Mouse (Mus musculus) cerebellum, adult 2 months (tissue): ENCODE data around the gene Cpn1. TPM values are rescaled to one million over a fixed set of nuclear protein-coding genes. Genes with fewer than 3 reads are reported as not detected.

Experiments
- DNase-seq, 2 experiments: peaks; one replicate each; pipeline ENCODE4 v3.0.0; 2021
- H3K27ac ChIP-seq: fragments of 200-500 bp; 2 replicates; pipeline ENCODE4 v1.5.1; 2012; ENCODE audit warnings: low read length, control low read depth, inconsistent platforms; ENCODE audit not compliant: insufficient read depth
- H3K27me3 ChIP-seq: fragments of 200-500 bp; 2 replicates; pipeline ENCODE4 v1.6.1; 2012; ENCODE audit warnings: inconsistent platforms, mild to moderate bottlenecking, low read length, moderate library complexity; ENCODE audit not compliant: control insufficient read depth, insufficient read depth
- H3K4me1 ChIP-seq: fragments of 200-500 bp; 2 replicates; pipeline ENCODE4 v1.6.1; 2011; ENCODE audit warnings: low read length; ENCODE audit not compliant: control insufficient read depth, insufficient read depth
- H3K4me3 ChIP-seq: fragments of 200-500 bp; replicated peaks from 2 replicates; pipeline ENCODE3; 2011; ENCODE audit warnings: mild to moderate bottlenecking, low read depth, low read length, control low read depth; ENCODE audit not compliant: insufficient read depth
- CTCF ChIP-seq: fragments of 200-500 bp; IDR thresholded peaks from 2 replicates; pipeline ENCODE4 v1.5.1; 2011; ENCODE audit warnings: low read depth, mild to moderate bottlenecking, control low read depth, low read length, moderate library complexity, borderline replicate concordance; ENCODE audit not compliant: insufficient read depth
- POLR2A ChIP-seq: fragments of 200-500 bp; IDR thresholded peaks from 2 replicates; pipeline ENCODE4 v1.6.1; 2011; ENCODE audit warnings: low read length, control low read depth, borderline replicate concordance; ENCODE audit not compliant: insufficient read depth
- WGBS: fragments of 180-500 bp; shearing (Covaris S2); methylation state at CpG from one replicate; pipeline ENCODE4 v1.1.7; 2018; 5-methylcytosine and 5-hydroxymethylcytosine counted together
- polyA plus RNA-seq: library from polyadenylated mRNA; depleted of rRNA; stranded (reverse); fragments of >200 nt; gene quantifications from 2 replicates; pipeline ENCODE4 v1.2.3, GENCODE M21; 2012

Gene Cpn1
- polyA plus RNA-seq, 1 experiment, result 0.16 TPM

DNA sequence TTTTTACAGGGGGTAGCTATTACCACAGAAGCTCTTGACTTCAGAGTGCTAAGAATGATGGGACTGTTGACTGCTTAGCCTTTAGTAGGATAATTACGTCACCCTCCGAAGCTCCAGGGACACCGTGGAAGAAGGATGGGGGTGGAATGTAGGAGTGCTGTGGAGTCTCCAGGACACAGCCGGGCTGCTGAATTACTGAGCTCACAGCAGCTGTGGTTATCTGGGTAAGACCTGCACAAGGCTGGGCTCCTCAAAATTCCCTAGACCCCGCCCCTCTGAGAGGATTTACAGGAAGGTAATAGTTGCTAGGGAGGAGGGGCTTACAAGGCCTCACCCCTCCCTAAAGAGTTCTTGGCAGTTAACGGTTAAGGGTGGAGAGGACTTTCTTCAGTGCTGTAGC, 9.7 kb downstream of the Cpn1 start:
- no peak for TF ChIP-seq POLR2A
- TF ChIP-seq CTCF, result no peak
- no peak for DNase-seq
- H3K4me3 ChIP-seq, result no peak overlapping the region
- WGBS, result 78% methylated on average over 6 of the region's 6 CpGs
- no peaks in the 10 kb centered on the region for H3K27me3 ChIP-seq
- no peak overlapping the region for H3K27ac ChIP-seq
- H3K4me1 ChIP-seq, result no peaks in the 10 kb centered on the region

- Histone ChIP-seq H3K27me3 (no peaks in the 10 kb centered on the region), H3K4me1 (no peaks in the 10 kb centered on the region), H3K4me3 (no peak overlapping the region), H3K27ac (no peak overlapping the region)
- no peak for DNase-seq
- 89% methylated on average over 6 of the region's 6 CpGs for WGBS
- no peak for TF ChIP-seq POLR2A
- TF ChIP-seq CTCF, result no peak
These were observed 12.1 kb downstream of the Cpn1 start for GRCm38 (mm10) chr19:43974221-43974620.

DNA sequence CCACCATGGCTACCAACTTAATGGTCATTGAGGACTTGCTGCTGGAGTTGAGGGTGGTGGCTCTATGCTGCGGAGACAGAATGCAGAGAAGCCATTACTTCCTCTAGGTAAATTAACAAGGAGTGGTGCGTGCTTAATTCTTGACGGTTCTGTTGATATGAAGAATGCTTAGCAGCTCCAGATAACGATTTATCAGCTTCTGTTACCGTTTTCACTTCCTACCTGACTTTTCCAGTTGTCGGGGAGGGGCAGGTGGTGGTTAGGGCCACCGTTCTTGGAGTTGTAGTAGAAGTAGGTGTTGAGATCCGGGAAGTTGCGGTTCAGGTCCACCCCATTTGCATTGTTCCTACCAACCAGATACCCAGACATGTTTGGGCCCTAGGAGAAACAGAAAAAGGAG, 12.6 kb downstream of the Cpn1 start:
- TF ChIP-seq CTCF, result no peak
- no peak for TF ChIP-seq POLR2A
- H3K4me3 ChIP-seq, result no peak overlapping the region
- no peaks in the 10 kb centered on the region for H3K27me3 ChIP-seq
- no peaks in the 10 kb centered on the region for H3K4me1 ChIP-seq
- 89% methylated on average over 9 of the region's 9 CpGs for WGBS
- no peak for DNase-seq
- no peak overlapping the region for H3K27ac ChIP-seq

- WGBS, result 93% methylated on average over 8 of the region's 8 CpGs
- H3K4me1 ChIP-seq, result no peaks in the 10 kb centered on the region
- no peak overlapping the region for H3K27ac ChIP-seq
- no peak for DNase-seq
- no peak for TF ChIP-seq POLR2A
- TF ChIP-seq CTCF, result no peak
- H3K27me3 ChIP-seq, result no peaks in the 10 kb centered on the region
- no peak overlapping the region for H3K4me3 ChIP-seq
These were observed 14.2 kb downstream of the Cpn1 start for GRCm38 (mm10) chr19:43972129-43972528.

- H3K27ac ChIP-seq, result no peak overlapping the region
- no peak overlapping the region for H3K4me3 ChIP-seq
- TF ChIP-seq POLR2A, result no peak
- TF ChIP-seq CTCF, result no peak
- whole genome bisulfite sequencing, result 20% methylated on average over 10 of the region's 11 CpGs
- no peaks in the 10 kb centered on the region; the same call in 1 of the 2 replicates for H3K27me3 ChIP-seq
- DNase-seq, result no peak
- H3K4me1 ChIP-seq, result no peaks in the 10 kb centered on the region
These were observed 17.8 kb downstream of the Cpn1 start for GRCm38 (mm10) chr19:43968436-43969026.

- TF ChIP-seq POLR2A, result no peak
- Histone ChIP-seq H3K27ac (no peak overlapping the region), H3K4me1 (no peaks in the 10 kb centered on the region), H3K27me3 (no peaks in the 10 kb centered on the region; the same call in 1 of the 2 replicates), H3K4me3 (no peak overlapping the region)
- no peak for DNase-seq
- 87% methylated on average over 2 of the region's 2 CpGs for WGBS
These were observed 19.9 kb downstream of the Cpn1 start for GRCm38 (mm10) chr19:43966481-43966880.

DNA sequence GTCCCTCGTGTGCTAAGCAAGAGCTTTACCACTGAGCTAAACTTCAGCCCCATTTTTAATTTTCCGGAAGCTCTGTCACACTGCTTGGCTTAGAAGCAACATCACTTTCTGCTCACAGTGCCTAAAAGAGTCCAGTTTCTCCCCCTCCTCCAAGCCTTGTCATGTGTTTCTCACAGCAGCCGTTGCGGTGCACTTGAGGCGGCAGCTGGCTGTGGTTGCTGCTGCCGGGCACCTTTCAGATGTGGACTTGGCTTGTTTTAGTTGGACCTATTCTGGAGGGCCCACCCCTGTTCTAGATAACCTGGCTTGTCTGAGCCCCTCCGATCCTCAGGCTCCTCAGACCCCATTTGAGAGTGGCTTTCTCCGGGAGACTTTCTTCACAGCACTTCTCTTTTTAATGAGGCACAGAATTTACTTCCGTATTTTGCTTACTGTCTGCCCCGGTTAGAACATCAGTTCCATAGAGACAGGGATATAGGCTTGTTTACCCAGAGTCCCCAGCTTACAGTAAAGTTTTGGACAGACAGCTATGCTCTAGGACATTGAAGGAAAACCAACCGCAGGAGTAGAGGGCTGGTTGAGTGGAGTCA, 20.8 kb downstream of the Cpn1 start:
- H3K4me3 ChIP-seq, result no peak overlapping the region
- 83% methylated on average over 11 of the region's 11 CpGs for WGBS
- H3K4me1 ChIP-seq, result no peaks in the 10 kb centered on the region
- TF ChIP-seq CTCF (no peak), POLR2A (no peak)
- no peak overlapping the region for H3K27ac ChIP-seq
- H3K27me3 ChIP-seq, result no peaks in the 10 kb centered on the region; the same call in 1 of the 2 replicates
- DNase-seq, result no peak

DNA sequence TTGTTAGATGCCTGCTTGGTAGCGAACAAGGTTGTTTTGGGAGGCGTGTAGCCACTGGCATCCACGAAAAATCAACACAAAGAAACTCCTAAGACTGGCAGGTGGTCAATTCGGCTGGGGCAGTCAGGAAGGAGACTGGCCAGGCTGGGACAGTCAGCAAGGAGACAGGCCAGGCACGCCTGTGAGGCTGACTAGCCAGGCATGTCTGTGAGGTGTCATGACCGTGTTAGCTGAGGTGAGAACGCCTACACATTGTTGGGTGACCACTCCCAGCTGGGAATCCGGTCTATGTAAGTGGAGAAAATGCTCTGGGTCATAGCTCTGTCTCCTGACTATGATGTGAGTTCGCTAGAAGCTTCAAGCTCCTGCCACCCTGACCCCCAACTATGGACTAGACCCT, 23.6 kb downstream of the Cpn1 start:
- no peaks in the 10 kb centered on the region; the same call in 1 of the 2 replicates for H3K27me3 ChIP-seq
- no peaks in the 10 kb centered on the region for H3K4me1 ChIP-seq
- H3K27ac ChIP-seq, result no peak overlapping the region
- DNase-seq, result no peak
- TF ChIP-seq CTCF (no peak), POLR2A (no peak)
- H3K4me3 ChIP-seq, result no peak overlapping the region
- 54% methylated on average over 9 of the region's 9 CpGs for WGBS
